Mouse (Mus musculus): ENCODE results near the gene Galnt14. TPM values are rescaled to one million over a fixed set of nuclear protein-coding genes. Genes with fewer than 3 reads are reported as not detected.

Galnt14 gene
- polyA plus RNA-seq, 1 experiment from 2014 or later: not detected

Other genes starting within 250 kb of the Galnt14 start
- 17.4 and 23.1 TPM in 2 replicates for gene Ehd3, start 93.7 kb upstream of the Galnt14 start, polyA plus RNA-seq (2015; fragmentation: Nextera tagmentation; extraction: Ambion mirVana)
- 4.2 and 5.6 TPM in 2 replicates for gene Xdh, start 239.7 kb upstream of the Galnt14 start, polyA plus RNA-seq (2015; fragmentation: Nextera tagmentation; extraction: Ambion mirVana)

Data from liver, embryonic 16.5 days (tissue).